Mouse (Mus musculus) T-helper 1 cell (primary cell): Measurements from ENCODE around the gene Atp5s.

Source experiments
- in situ Hi-C: fragments of 300-600 bp; cut with MboI, MseI; formaldehyde crosslinking; loops from one replicate; pipeline ENCODE4 v1.15.1; 2025; ENCODE audit warnings: high pct_unique_total_duplicates

Atp5s gene

DNA sequence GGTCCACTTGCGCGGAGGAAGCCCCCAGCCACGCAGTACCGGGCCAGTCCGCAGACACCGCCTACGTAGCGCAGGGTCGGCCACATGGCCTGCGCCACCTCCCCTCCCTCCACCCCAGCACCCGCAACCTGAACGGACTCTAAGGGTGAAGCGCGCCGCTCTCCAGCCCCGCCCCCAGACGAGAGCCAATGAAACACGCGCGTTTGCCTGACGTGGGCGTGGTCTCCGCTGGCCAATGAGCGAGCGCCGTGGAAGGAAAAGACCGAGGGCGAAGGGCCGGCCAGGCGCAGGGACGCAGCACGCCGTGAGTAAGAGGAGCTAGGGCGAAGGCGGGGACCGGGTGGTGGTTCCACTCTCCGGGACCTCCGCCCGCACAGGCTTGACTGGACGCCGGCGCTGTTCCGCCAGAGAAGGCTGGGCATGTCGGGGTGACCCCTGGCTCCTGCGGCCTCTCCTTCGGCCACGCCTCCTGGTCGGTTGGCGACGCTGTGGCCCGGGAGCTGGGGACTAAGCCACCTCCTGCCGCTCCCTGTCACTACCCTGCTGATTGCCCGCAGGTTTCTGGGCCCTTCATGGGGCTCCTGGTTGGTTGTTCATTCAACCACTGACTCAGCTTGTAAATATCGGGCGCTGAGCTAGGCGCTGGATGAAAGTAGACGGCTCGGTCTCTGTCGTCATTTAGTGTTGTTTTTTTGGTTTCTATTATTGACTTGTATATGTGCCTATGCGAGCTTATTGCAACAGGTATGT is at the start of gene Atp5s, which contains the start of gene L2hgdh:
Gene Atp5s, plus strand, starts transcription at position 240 of the 750 bp plus-strand sequence.
Gene L2hgdh, minus strand, starts transcription at position 163 of the 750 bp plus-strand sequence.
- in situ Hi-C loops, result no loop called here

DNA sequence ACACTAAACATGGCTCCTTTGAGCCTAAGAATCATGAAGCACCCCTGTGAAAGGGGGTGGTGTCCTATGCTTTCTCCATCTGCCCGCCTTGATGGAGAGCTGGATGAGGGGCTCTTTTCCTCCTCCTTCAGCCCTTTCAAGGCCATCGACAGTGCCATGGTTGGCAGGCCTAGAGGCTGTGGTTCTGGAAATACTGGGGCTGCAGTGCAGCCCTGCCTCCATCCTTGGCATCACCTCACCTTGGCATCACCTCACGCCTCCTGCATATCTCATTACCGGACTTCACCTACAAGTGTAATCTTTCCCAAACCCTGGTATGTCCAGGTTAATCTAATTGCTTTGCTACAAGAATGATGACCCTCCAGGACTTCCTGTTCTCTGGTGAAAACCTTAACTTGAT is 48.6 kb upstream of the Atp5s start:
- in situ Hi-C loops, result no loop called here

DNA sequence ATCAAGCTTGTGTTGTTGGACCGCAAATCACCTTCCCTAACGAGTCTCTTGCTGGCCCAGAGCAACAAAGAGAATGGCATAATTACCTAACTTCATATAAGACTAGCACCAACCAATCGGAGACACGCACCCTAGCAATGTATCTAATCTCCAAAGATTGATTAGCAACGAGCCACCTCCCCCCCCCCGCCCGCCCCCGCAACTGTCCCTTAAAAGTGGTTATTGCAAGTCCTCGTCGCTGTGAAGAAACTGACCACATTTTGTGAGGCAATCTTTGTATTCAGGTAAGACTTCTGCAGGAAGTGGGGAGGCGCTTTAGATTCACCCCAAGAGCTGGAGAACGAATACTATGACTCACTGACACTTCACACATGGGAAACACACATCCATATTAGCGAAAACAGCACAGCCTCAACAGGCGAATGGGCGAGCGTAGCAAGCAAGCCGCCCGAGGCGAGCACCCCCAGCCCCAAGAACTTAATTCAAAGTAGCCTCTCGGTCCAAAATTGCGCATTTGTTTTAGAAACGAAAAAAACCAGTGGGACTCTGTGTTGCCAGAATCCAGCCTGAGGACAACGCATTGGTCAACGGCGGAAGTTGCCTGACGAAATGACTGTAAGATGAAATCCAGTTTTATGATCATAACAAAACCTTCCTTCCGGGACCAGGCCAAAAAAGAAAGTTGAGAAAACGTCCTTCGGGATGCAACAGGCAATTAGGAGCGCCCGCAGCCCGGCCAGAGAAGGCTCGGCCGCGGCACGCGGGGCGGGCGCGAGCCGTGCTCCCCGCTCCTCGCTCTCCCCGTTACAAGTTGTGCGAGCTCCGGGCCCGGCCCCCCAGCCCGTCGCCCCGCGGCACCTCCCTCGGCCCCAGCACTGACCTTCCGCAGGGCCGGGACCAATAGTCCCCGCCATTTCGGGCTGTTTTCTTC is 43.9 kb upstream of the Atp5s start:
- in situ Hi-C loops, result no loop called here

DNA sequence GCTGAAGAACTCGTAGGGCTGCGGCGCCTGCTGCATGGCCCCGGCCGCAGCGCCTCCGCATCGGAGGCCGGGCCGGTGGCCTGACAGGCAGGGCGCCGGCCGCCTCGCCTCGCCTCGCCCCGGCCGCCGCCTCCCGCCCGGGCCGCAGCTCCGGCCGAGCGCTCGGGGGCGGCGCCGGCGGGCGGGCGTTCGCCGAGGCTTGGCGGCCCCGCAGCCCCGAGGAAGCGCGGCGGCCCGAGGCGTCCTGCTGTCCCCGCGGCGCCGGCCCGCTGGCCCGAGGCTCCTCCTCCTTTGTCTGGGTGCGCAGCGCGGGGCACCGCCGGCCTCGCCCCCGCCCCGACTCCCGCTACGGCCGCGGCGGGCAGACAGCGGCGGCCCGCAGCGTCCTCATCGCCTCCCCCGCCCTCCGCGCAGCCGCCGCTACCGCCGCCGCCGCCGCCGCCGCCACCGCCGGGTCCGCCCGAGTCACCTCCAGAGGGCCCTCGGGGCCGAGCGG is 43.1 kb upstream of the Atp5s start, which contains the start of gene Sos2:
Gene Sos2, minus strand, starts transcription at position 287 of the 496 bp plus-strand sequence.
- in situ Hi-C loops, result no loop called here

DNA sequence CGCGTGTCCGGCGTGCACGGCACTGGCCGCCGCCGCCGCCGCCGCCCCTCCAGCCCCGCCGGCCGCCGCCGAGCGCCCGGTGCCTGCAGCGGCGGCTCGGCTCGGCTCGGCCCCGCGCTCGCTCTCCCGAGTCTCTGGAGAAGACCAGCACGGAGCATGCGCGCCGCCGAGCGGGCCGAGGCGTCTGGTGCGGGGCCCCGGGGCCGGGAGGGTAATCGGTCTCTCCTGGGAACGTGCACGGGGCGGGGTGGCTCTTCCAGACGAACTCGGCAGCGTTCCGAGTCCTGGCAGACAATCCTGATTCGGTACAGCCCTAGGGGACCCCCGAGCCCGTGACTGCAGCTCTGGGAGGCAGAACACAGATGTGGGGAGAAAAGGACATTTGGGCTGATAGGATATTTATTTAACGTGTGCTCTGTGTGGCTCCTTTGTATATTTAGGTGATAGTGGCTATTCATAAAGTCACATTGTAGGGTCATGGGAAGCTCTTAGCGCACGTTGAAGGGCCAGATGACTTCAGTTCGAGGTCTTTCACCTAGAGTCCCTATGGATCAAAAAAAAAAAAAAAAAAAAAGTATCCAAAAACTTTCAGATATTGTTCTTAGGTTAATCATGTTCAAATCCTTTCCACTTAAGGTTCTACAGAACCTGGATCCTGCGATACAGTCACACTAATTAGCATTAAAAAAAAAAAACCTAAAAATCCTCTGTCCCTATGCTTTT is 42.5 kb upstream of the Atp5s start:
- in situ Hi-C loops, result no loop called here

DNA sequence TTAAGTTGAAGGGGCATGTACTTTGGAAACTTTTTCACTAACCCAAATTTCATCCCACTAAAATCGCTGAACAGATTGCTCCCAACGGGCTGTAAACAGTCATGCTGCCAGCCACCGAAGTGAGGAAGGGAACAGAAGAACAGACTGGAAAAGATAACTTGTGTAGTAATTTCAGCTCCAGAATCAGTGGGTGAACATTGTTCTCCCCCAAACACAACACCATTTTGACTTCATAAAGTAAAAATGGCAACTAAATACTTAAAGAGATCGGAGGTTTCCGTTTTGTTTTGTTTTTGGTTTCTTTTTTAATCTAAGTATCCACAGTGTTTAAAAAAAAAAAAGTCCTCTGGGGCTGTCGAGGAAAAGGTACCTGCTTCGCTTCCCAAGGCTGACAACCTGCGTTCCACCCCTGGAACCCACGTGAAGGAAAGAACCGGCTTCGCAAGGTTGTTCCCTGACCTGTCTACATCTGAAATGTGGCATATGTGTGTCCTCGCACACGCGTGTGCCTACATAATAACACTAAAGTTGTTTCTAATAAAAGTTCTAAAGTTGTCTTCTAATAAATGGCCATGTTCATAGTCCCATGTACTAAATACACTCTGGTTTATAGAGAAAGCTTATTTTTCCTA is 41.8 kb upstream of the Atp5s start:
- in situ Hi-C loops, result no loop called here

DNA sequence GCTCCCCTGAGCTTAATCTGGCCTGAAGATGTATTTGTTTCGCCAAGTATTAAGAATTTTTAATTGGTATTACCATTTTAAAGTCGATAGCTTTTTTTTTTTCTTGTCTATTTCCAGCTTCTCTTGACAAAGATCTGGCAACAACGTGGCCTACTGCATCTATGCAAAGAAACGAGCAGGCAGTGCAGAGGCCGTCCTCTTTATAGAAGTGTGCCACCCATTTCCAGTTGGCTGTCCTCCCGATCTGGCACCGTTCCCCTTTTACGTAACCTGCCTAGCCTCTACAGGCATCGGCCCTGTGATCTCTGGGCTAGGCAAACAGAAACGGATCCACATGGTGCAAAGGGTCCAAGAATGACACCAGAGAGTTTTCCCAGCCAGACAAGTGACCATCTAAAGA is 41.2 kb upstream of the Atp5s start:
- in situ Hi-C loops, result no loop called here

DNA sequence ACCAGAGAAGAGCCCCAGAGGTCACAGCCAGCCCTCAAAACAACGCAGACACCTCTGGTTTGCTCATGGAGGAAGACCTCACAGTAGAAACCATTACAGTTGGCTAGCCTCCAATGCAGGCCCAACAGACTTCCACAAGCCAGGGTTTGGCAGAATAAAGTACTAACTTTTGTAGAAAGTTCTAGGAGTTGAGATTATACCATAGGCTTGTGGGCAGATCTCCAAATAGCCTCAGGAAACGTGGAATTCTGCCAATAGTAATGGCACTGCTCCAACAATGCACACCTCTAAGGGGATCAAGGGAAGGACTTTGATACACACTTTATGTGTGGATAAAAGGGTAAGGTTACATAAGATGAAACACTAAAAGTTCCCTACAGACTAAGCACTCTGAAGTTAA is 36.4 kb upstream of the Atp5s start:
- in situ Hi-C loops, result no loop called here

DNA sequence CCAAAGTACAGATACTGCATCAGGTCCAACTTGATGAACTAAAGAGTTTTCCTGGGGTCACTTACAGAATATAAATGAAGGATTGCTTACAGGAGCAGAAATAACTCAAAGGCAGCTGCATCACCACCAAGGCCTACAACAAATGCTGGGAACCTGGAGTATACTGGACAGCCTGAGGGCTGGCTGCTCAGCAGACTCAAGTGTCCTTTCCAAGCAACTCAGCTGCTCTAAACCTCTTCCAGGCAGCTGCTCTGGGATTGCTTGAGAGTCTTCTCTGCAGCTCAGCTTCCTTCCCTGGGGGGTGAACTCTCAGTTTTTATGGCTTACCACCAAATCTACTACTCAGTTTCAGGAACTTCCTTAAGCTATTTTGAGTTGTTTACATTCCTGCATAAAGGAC is 35.7 kb upstream of the Atp5s start:
- in situ Hi-C loops, result no loop called here

DNA sequence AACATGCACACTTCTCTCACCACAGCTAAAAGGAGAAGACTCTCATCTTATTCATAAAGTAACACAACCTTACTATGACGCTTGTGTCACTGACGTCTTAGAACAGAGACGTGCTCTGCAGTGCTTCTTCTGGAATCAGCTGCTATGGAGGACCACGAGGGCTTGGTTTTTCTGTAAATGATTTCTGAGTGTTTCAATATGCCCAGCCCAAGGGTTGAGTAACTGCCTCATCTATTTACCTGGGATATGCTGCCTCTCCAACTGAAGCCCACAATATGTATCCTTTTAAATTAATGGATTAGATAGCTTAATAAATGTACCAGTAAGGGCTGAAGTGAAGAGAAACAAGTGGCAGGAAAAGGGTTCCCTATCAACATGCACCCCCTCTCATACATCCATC is 34.0 kb upstream of the Atp5s start:
- in situ Hi-C loops, result loop anchor here (10.0 kb wide), 1 partner anchor 346 kb away; no protein-coding TSS in a partner anchor

DNA sequence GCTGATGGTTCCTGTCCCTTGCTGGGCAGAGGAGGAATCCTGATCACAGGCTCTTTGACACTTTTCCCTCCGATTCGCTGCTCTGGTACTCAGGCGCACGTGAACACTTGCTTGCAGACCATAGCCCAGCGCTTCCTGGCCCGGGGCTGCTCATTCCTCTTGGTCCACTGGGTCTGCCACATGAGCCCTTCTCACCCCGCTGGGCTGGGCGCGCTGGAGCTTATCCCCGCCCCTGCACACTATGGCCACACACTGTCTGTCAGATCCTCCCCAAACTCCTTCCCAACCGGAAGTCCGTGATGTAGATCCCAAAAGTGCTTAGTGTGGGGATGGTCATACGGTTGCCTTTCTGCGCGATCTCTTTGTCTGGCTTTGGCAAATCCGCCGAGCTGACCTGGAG is 31.3 kb upstream of the Atp5s start:
- in situ Hi-C loops, result loop anchor here (10.0 kb wide), 1 partner anchor 349 kb away; no protein-coding TSS in a partner anchor

DNA sequence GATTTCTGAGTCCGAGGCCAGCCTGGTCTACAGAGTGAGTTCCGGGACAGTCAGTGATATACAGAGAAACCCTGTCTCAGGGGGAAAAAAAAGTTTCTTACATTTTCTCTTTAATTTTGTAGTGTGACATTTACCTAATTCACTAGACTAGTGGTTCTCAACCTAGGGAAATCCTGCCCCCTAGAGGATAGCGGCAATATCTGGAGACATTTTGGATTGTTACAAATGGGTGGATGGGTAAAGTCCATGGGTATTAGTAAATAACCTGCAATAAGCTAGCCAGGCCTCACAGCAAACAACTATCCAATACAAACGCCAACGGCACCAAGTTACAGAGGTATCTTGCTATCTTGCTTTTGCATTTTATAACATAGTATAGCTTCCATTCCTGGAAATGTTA is 28.0 kb upstream of the Atp5s start:
- in situ Hi-C loops, result loop anchor here (10.0 kb wide), 1 partner anchor 352 kb away; no protein-coding TSS in a partner anchor

DNA sequence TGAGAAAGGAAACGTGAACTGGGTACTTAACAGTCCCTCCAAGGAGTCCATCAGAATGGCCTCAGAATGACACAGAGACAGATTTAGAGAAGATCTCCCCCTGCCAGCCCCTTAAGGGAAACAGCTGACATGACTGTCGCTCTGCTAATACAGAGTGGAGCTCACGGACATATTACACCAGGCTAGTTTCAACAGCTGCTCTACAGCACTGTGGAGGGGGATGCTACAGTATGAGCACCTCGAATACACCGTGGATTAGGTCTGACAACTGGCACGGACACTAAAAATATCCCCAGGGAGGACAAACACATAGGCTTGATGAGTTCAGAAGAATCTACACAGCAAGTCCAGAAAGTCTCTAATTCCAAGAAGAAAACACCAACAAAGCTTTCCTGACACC is 26.4 kb upstream of the Atp5s start:
- in situ Hi-C loops, result loop anchor here (10.0 kb wide), 1 partner anchor 354 kb away; no protein-coding TSS in a partner anchor

DNA sequence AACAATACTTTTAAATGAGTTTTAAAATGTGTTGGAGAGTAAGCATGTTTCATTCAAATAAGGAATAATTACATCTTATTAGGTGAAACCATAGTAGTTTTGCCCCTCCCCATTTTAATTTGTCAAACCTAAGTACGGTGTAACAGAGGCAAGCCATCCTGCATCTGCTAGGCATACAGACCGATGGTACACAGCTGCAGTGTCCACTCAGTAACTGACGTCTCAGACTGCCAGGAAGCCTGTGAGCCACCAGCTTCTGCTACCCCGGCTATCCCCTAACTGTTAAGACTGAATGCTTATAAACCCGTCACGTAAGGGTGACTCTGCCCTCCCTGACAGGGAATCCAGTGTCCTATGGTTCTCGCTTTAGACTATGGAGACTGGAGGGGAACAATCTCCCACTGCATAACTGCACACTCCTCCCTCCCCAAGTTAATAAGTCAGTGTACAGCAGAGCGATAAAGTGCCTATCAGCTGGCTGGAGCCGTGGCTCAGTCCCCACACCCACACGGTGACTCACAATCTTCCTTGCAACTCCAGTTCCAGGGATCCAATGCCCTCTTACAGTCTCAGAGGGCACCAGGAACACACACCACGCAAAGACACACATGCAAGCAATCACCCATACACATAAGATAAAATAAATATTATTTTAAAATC is 19.8 kb upstream of the Atp5s start:
- in situ Hi-C loops, result no loop called here

DNA sequence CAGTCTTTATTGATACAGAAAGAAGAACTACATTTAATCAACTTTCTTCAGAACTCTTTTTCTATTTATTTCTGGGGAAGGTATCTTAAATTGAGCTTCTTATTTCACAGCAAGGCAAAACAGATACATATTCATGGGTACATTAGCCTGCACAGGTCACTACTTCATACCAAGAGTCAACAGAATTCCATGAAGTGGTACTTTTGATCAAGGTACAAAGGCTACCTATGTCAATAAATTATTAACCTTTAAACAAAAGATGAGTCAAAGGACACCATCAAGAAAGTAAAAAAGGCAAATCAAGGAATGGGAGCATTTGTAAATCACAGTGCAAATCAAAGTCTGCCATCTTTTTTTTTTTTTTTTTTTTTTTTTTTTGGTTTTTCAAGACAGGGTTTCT is 11.1 kb upstream of the Atp5s start:
- in situ Hi-C loops, result no loop called here

DNA sequence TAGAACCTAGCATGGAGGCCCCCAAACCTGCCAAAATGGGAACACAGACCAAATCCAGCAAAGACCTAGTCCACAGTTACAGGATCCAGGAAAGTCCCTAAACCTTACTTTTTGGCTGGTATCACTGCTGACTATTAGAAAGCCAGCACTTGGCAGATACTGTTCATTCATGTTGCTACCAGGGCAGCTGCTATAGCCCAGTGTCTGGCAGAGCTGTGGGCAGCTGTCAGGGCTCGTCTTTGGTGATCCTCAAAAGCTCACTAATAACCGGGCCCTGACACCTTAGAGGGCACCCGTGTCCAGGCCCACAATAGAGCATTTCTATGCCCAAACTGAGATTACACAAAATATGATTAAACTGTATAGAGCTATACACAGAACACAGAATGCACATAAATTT is 1.9 kb upstream of the Atp5s start:
- in situ Hi-C loops, result no loop called here

DNA sequence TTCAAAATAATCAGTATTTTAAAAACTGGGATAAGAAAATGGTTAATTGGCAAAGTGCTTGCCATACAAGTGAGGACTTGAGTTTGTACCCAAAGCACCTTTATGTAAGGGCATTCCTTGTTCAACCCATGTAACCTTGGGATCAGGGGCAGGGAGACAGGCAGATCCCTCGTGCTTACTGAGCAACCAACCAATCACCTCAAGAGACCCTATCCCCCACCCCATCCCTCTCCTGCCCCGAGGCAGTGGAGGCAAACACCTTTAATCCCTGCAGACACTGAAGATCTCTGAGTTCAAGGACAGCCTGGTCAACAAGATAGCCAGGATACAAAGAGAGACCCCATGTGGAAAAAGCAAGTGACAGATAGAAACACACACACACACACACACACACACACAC is 1.4 kb upstream of the Atp5s start:
- in situ Hi-C loops, result no loop called here

DNA sequence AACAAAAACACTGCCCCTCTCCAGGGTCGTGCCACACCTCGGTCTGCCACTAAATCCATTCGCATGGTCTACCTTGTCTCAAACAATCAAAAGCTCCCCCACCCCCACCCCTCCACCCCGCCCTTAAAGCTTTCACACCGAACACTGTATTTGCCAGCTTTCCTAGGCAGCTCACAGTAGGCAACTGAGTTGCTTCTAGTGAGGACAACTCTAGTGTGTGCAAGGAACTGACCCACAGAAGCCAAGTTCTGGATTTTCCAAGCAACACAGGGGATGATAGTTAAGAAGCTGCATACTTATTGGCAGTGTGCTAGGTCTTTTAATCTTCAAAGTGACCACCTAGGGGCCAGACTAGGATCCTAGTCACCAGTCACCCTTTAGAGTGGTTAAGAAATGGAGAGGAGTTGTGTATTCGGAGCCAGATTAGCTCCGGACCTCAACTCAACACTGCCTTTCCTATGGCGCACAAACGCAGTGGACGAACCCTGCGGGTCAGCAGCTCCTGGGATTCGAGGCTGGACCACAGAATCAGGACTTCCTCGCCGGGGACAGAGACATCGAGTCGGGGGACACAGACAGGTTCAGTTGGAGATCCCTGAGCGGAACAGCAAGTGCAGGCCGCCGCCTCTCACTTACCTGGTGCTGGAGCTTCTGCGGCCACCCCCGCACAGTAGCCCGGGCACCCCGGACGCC is 586 bp upstream of the Atp5s start:
- in situ Hi-C loops, result no loop called here

DNA sequence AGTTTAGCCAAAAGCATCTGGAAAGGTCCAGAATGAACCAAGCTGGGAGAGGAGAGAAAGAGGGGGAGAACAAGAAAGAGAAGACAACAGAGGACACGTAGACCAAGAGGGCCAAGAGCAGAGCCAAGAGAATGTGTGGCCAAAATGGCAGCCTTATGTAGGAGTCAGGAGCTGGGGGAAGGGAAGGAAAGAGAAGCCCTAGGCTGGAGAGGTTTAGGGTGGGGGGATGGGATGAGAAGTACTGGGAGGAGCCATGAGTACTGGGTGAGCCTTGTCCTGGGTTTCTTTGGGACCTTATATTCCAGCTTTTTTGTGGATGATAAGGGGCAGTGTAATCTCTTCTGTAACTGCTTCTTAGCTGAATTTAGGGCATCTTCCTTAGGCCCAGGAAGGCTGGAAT is 4.5 kb downstream of the Atp5s start:
- in situ Hi-C loops, result no loop called here

DNA sequence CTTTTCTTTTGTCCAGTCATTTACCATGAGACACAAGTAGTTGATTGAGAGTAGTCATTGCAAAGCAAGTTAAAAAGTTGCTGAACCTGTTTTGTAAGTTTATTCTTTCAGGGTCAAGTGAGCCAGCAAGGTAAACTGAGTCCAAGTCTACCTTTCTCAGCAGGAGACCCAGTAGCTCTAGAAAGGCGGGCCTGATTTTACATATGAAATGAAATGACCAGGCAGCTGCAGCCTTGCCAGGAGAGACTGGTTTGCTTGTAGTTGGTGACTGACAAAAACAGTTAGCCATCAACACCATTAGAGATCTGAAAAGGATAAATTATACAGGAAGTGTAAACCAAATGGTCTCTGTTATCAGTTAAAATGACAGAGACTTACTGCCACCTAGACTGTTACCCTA is 5.6 kb downstream of the Atp5s start:
- in situ Hi-C loops, result loop anchor here (10.0 kb wide), 1 partner anchor 154 kb away; no protein-coding TSS in a partner anchor
